Mouse (Mus musculus) ES-E14 (cell line): ENCODE data around the gene Schip1.

ENCODE experiments used
- CHD2 ChIP-seq: IDR thresholded peaks from 2 replicates; pipeline ENCODE4 v1.6.1; 2014; ENCODE audit warnings: mild to moderate bottlenecking, low read depth, low read length, inconsistent platforms
- HCFC1 ChIP-seq: IDR thresholded peaks from 2 replicates; pipeline ENCODE4 v1.6.1; 2012; ENCODE audit warnings: low read length, inconsistent platforms, borderline replicate concordance; ENCODE audit not compliant: insufficient read depth
- MAFK ChIP-seq: IDR thresholded peaks from 2 replicates; pipeline ENCODE4 v1.6.1; 2014; ENCODE audit warnings: mild to moderate bottlenecking, low read depth, low read length, inconsistent platforms; ENCODE audit not compliant: insufficient read depth
- ZC3H11A ChIP-seq: IDR thresholded peaks from 2 replicates; pipeline ENCODE4 v1.6.1; 2012; ENCODE audit warnings: low read depth, mild to moderate bottlenecking, inconsistent platforms, low read length, borderline replicate concordance
- ZNF384 ChIP-seq: IDR thresholded peaks from 2 replicates; pipeline ENCODE4 v1.6.1; 2012; ENCODE audit warnings: low read depth, low read length, inconsistent platforms

DNA sequence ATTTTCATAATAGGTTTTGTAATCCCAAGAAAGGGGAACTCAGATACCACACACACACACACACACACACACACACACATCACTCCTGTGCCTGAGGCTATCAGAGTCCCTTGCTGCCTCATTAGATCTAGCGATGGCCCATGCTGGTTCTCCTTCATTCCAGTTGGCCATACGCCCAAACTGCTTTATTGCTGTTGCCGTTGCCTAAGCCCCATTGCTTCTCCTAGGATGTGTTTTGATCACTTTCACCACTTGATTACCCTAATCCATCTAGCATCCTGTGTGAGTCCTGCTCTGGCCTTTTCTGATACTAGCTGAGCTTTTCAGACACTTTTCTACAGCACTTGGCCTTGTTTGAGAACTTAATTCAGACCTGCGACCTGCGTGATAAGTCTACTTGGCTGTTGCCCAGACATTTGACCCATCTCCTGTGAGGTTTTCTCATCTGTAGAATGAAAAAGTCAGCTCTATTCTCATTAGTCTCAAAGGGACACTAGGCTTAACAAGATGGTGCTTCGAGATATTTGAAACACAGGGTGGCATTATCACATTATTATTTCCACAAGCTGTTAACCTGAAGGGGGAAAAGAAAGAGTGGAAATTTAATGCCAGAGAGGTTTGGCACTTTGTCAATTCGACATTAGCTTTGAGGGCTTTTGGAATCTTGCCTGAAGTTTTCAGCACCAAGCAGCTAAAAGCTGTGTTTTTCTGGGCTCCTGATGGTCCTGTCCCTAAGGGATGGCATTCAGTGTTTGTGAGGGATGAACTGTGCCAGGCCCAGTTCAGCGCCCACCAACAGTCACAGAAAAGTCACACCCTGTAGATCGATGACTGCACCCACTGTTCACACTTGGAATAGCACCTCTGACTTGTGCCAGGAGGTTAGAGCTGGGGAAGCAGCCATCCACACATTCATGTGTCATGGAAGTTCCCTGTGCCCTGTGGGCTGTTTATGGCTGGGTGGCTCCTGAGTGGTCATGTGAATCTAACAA, 7.1 kb downstream of the Schip1 start:
- no peak for TF ChIP-seq ZC3H11A
- no peak for TF ChIP-seq ZNF384
- TF ChIP-seq CHD2: no peak
- no peak for TF ChIP-seq HCFC1
- TF ChIP-seq MAFK: no peak
